11 mouse cellular contexts compared by ENCODE assay signal in genomic region chr19:45445253-45445933, GRCm38 (mm10).
DNase-seq lines count a peak whose midpoint lies in the region; ATAC-seq lines count a peak whose summit lies in the region.
"Had no signal": no experiment of that assay in that cellular context is flagged by ENCODE, and none has a peak within 500 bp of the region (broad histone marks: within the 10 kb centered on the region; RNA-seq: fewer than 3 reads in every experiment).

No protein-coding gene starts in this region.

- 66% methylated on average over 6 of the region's 6 CpGs for WGBS in forebrain, embryonic 15.5 days
- WGBS in forebrain, embryonic 11.5 days: 78% methylated on average over 6 of the region's 6 CpGs
- 36% methylated on average over 6 of the region's 6 CpGs for WGBS in kidney, embryonic 15.5 days
- 18% methylated on average over 6 of the region's 6 CpGs for WGBS in liver, embryonic 15.5 days (ENCODE audit: insufficient replicate concordance)

- DNase-seq in forebrain, embryonic 11.5 days (ENCODE audit: low spot score): no peak
- no peak for DNase-seq in kidney, postnatal 14 days
- DNase-seq in urinary bladder, postnatal 25 days (ENCODE audit: low spot score): no peak
- DNase-seq in frontal cortex, postnatal 14 days (ENCODE audit: low spot score in 2 of 2): no peak
- DNase-seq: adrenal gland, postnatal 10 days; cerebellum, adult 9-11 months; kidney, postnatal 10 days had no signal

- no peaks in the 10 kb centered on the region for H3K9me3 ChIP-seq in forebrain, embryonic 15.5 days
- no peaks in the 10 kb centered on the region for H3K9me3 ChIP-seq in forebrain, embryonic 11.5 days (ENCODE audit: control insufficient read depth, low read length)
- H3K9me3 ChIP-seq in kidney, embryonic 15.5 days (replicated peaks): no peaks in the 10 kb centered on the region
- no peaks in the 10 kb centered on the region for H3K9me3 ChIP-seq in liver, embryonic 15.5 days (replicated peaks)

- no peak overlapping the region for H3K4me2 ChIP-seq in forebrain, embryonic 15.5 days (replicated peaks)
- H3K4me2 ChIP-seq in forebrain, embryonic 11.5 days (ENCODE audit: low read depth, low read length, severe bottlenecking): no peak overlapping the region
- H3K4me2 ChIP-seq in kidney, embryonic 15.5 days: no peak overlapping the region
- peak overlapping the region; percentile 59 for H3K4me2 ChIP-seq in liver, embryonic 15.5 days

- no peak overlapping the region for H3K9ac ChIP-seq in forebrain, embryonic 15.5 days (replicated peaks)
- H3K9ac ChIP-seq in forebrain, embryonic 11.5 days (ENCODE audit: low read length): no peak overlapping the region
- no peak overlapping the region for H3K9ac ChIP-seq in kidney, embryonic 15.5 days
- peak overlapping the region; percentile 60 for H3K9ac ChIP-seq in liver, embryonic 15.5 days

- no peaks in the 10 kb centered on the region for H3K36me3 ChIP-seq in forebrain, embryonic 15.5 days
- H3K36me3 ChIP-seq in forebrain, embryonic 11.5 days (ENCODE audit: control insufficient read depth, insufficient read depth, low read length): no peaks in the 10 kb centered on the region
- H3K36me3 ChIP-seq in kidney, embryonic 15.5 days: no peaks in the 10 kb centered on the region
- H3K36me3 ChIP-seq in liver, embryonic 15.5 days (replicated peaks): peaks cover 8% of the 10 kb centered on the region

- H3K27ac ChIP-seq in forebrain, embryonic 15.5 days (replicated peaks): peak overlapping the region; percentile 87
- H3K27ac ChIP-seq in forebrain, embryonic 11.5 days (ENCODE audit: low read depth, low read length): no peak overlapping the region
- no peak overlapping the region for H3K27ac ChIP-seq in kidney, embryonic 15.5 days
- H3K27ac ChIP-seq in liver, embryonic 15.5 days (replicated peaks): peak overlapping the region; percentile 98

- peaks cover 34% of the 10 kb centered on the region for H3K4me1 ChIP-seq in forebrain, embryonic 15.5 days
- peaks cover 5% of the 10 kb centered on the region; the same call in 1 of the 2 replicates for H3K4me1 ChIP-seq in forebrain, embryonic 11.5 days (replicated peaks; ENCODE audit: control insufficient read depth, insufficient read depth, low read length)
- peaks cover 6% of the 10 kb centered on the region; the same call in 1 of the 2 replicates for H3K4me1 ChIP-seq in kidney, embryonic 15.5 days
- H3K4me1 ChIP-seq in liver, embryonic 15.5 days (replicated peaks): peaks cover 63% of the 10 kb centered on the region

- H3K4me3 ChIP-seq in forebrain, embryonic 15.5 days: no peak overlapping the region
- no peak overlapping the region for H3K4me3 ChIP-seq in forebrain, embryonic 11.5 days (ENCODE audit: low read depth, low read length)
- no peak overlapping the region for H3K4me3 ChIP-seq in kidney, embryonic 15.5 days (replicated peaks)
- peak overlapping the region; percentile 64 for H3K4me3 ChIP-seq in liver, embryonic 15.5 days (replicated peaks)

- ATAC-seq in forebrain, embryonic 15.5 days (replicated peaks): no peak
- ATAC-seq in forebrain, embryonic 11.5 days (replicated peaks; ENCODE audit: low FRiP score): no peak
- peak; percentile 67; the same call in 1 of the 2 replicates for ATAC-seq in kidney, embryonic 15.5 days (replicated peaks; ENCODE audit: low FRiP score)
- ATAC-seq in common myeloid progenitor, adult 5-6 weeks (replicated peaks; ENCODE audit: low read depth, poor library complexity, severe bottlenecking): peak; percentile 81
- ATAC-seq in liver, embryonic 15.5 days (ENCODE audit: insufficient read depth): peak; percentile 99

- no peaks in the 10 kb centered on the region for H3K27me3 ChIP-seq in forebrain, embryonic 15.5 days
- H3K27me3 ChIP-seq in forebrain, embryonic 11.5 days (ENCODE audit: control insufficient read depth, insufficient read depth, low read length): no peaks in the 10 kb centered on the region
- no peaks in the 10 kb centered on the region for H3K27me3 ChIP-seq in kidney, embryonic 15.5 days
- no peaks in the 10 kb centered on the region for H3K27me3 ChIP-seq in liver, embryonic 15.5 days

Comparison
In these comparisons a context has a peak if more than half of its experiments do, and no peak if none do; other contexts are left out.
1. H3K27ac ChIP-seq: peak in forebrain, embryonic 15.5 days (single experiment) and liver, embryonic 15.5 days (single experiment); none in forebrain, embryonic 11.5 days (single experiment) and kidney, embryonic 15.5 days (single experiment).
2. ATAC-seq: peak in kidney, embryonic 15.5 days (single experiment), common myeloid progenitor, adult 5-6 weeks (single experiment) and liver, embryonic 15.5 days (single experiment); none in forebrain, embryonic 15.5 days (single experiment) and forebrain, embryonic 11.5 days (single experiment).